Mouse (Mus musculus) CH12.LX (cell line): ENCODE measurements around the gene Kif15. TPM values are rescaled to one million over a fixed set of nuclear protein-coding genes. Genes with fewer than 3 reads are reported as not detected.

Experiments
- DNase-seq: peaks from one replicate; pipeline ENCODE4 v3.0.0-alpha.2; 2013; ENCODE audit errors: extremely low read depth
- H3K27ac ChIP-seq: 2 replicates; pipeline ENCODE4 v1.5.1; 2012; ENCODE audit warnings: low read depth, mild to moderate bottlenecking, control low read depth, moderate library complexity; ENCODE audit not compliant: insufficient read depth
- H3K27me3 ChIP-seq: replicated peaks from 2 replicates; pipeline ENCODE3; 2012; ENCODE audit warnings: inconsistent platforms
- H3K36me3 ChIP-seq, 2 experiments: replicated peaks in 1 of 2; 2 replicates each; pipeline versions ENCODE3 to v1.6.1; 2012; ENCODE audit warnings: inconsistent platforms in 1 of 2, low read length in 1 of 2, mild to moderate bottlenecking in 1 of 2, mixed read lengths in 1 of 2, moderate library complexity in 1 of 2; ENCODE audit not compliant: control insufficient read depth in 1 of 2, insufficient read depth in 1 of 2
- H3K4me1 ChIP-seq, 2 experiments: 2 replicates each; pipeline ENCODE4 v1.6.1; 2012; ENCODE audit warnings: inconsistent platforms in 1 of 2, moderate library complexity in 1 of 2; ENCODE audit not compliant: insufficient read depth in 2 of 2, control insufficient read depth in 1 of 2
- H3K4me2 ChIP-seq: 2 replicates; pipeline ENCODE4 v1.6.1; 2012; ENCODE audit warnings: low read depth, mild to moderate bottlenecking, control low read depth; ENCODE audit not compliant: poor library complexity, insufficient read depth, severe bottlenecking
- H3K4me3 ChIP-seq, 3 experiments: fragments of 150-350 bp in 1 of 3; sonication (generic) in 1 of 3; replicated peaks in 1 of 3; 2 replicates each; pipeline versions ENCODE3 to v1.5.1; 2011 to 2012; ENCODE audit warnings: low read depth in 2 of 3, low read length in 2 of 3, mild to moderate bottlenecking in 2 of 3, moderate library complexity in 2 of 3, control low read depth in 1 of 3, improper control_type of control experiment in 1 of 3, inconsistent platforms in 1 of 3, mixed read lengths in 1 of 3; ENCODE audit not compliant: poor library complexity in 1 of 3
- H3K79me2 ChIP-seq: replicated peaks from 2 replicates; pipeline ENCODE4 v1.6.1; 2012; ENCODE audit warnings: mild to moderate bottlenecking, moderate library complexity; ENCODE audit not compliant: control insufficient read depth, poor library complexity, insufficient read depth, severe bottlenecking; ENCODE audit errors: extremely low read depth
- H3K9ac ChIP-seq: 2 replicates; pipeline ENCODE4 v1.6.1; 2012; ENCODE audit warnings: low read depth, mild to moderate bottlenecking, control low read depth, moderate library complexity; ENCODE audit not compliant: insufficient read depth
- H3K9me3 ChIP-seq: replicated peaks from 2 replicates; pipeline ENCODE3; 2012; ENCODE audit warnings: low read length, inconsistent platforms, mixed read lengths
- BHLHE40 ChIP-seq: IDR thresholded peaks from 2 replicates; pipeline ENCODE4 v1.6.1; 2011; ENCODE audit warnings: mild to moderate bottlenecking, low read depth, low read length, improper control_type of control experiment
- CHD2 ChIP-seq: IDR thresholded peaks from 2 replicates; pipeline ENCODE4 v1.6.1; 2011; ENCODE audit warnings: low read length, improper control_type of control experiment
- CTCF ChIP-seq, 2 experiments: IDR thresholded peaks in 1 of 2; conservative IDR thresholded peaks in 1 of 2; 2 replicates each; pipeline ENCODE4 v1.5.1; 2011 to 2012; ENCODE audit warnings: low read depth in 2 of 2, low read length in 2 of 2, improper control_type of control experiment in 1 of 2, inconsistent platforms in 1 of 2, mild to moderate bottlenecking in 1 of 2, moderate library complexity in 1 of 2
- ELF1 ChIP-seq: IDR thresholded peaks from 2 replicates; pipeline ENCODE4 v1.6.1; 2014; ENCODE audit warnings: low read depth, mild to moderate bottlenecking, inconsistent platforms, low read length, improper control_type of control experiment
- EP300 ChIP-seq: IDR thresholded peaks from 2 replicates; pipeline ENCODE4 v1.6.1; 2011; ENCODE audit warnings: low read length, improper control_type of control experiment
- HCFC1 ChIP-seq: IDR thresholded peaks from 2 replicates; pipeline ENCODE4 v1.6.1; 2012; ENCODE audit warnings: low read depth, mild to moderate bottlenecking, inconsistent platforms, low read length, improper control_type of control experiment
- IRF4 ChIP-seq: IDR thresholded peaks from 2 replicates; pipeline ENCODE4 v1.6.1; 2014; ENCODE audit warnings: low read depth, mild to moderate bottlenecking, inconsistent platforms, low read length, improper control_type of control experiment
- JUN ChIP-seq: IDR thresholded peaks from 2 replicates; pipeline ENCODE4 v1.6.1; 2011; ENCODE audit warnings: low read depth, mild to moderate bottlenecking, low read length, improper control_type of control experiment, moderate library complexity; ENCODE audit not compliant: insufficient read depth
- JUND ChIP-seq: conservative IDR thresholded peaks from 2 replicates; pipeline ENCODE4 v1.6.1; 2011; ENCODE audit warnings: low read depth, low read length, improper control_type of control experiment
- KAT2A ChIP-seq: IDR thresholded peaks from 2 replicates; pipeline ENCODE4 v1.6.1; 2012; ENCODE audit warnings: low read length, improper control_type of control experiment, inconsistent platforms; ENCODE audit not compliant: insufficient replicate concordance
- MAX ChIP-seq: IDR thresholded peaks from 2 replicates; pipeline ENCODE4 v1.6.1; 2011; ENCODE audit warnings: low read length, improper control_type of control experiment
- MAZ ChIP-seq: IDR thresholded peaks from 2 replicates; pipeline ENCODE4 v1.6.1; 2012; ENCODE audit warnings: low read depth, mild to moderate bottlenecking, inconsistent platforms, low read length, improper control_type of control experiment, moderate library complexity
- MEF2A ChIP-seq: IDR thresholded peaks from 2 replicates; pipeline ENCODE4 v1.6.1; 2014; ENCODE audit warnings: low read depth, mild to moderate bottlenecking, inconsistent platforms, low read length, improper control_type of control experiment, borderline replicate concordance
- MXI1 ChIP-seq: IDR thresholded peaks from 2 replicates; pipeline ENCODE4 v1.6.1; 2011; ENCODE audit warnings: mild to moderate bottlenecking, low read depth, low read length, improper control_type of control experiment
- MYC ChIP-seq: IDR thresholded peaks from 2 replicates; pipeline ENCODE4 v1.6.1; 2011; ENCODE audit warnings: low read depth, mild to moderate bottlenecking, improper control_type of control experiment, low read length
- NELFE ChIP-seq: IDR thresholded peaks from 2 replicates; pipeline ENCODE4 v1.6.1; 2011; ENCODE audit warnings: low read depth, low read length, improper control_type of control experiment
- NRF1 ChIP-seq: IDR thresholded peaks from 2 replicates; pipeline ENCODE4 v1.6.1; 2014; ENCODE audit warnings: low read depth, mild to moderate bottlenecking, inconsistent platforms, low read length, improper control_type of control experiment, moderate library complexity
- PAX5 ChIP-seq: IDR thresholded peaks from 2 replicates; pipeline ENCODE4 v1.6.1; 2012; ENCODE audit warnings: low read length, inconsistent platforms, mixed read lengths
- POLR2AphosphoS2 ChIP-seq: IDR thresholded peaks from 2 replicates; pipeline ENCODE4 v1.6.1; 2011; ENCODE audit warnings: low read depth, low read length, improper control_type of control experiment
- RCOR1 ChIP-seq: conservative IDR thresholded peaks from 2 replicates; pipeline ENCODE4 v1.6.1; 2012; ENCODE audit warnings: low read depth, mild to moderate bottlenecking, inconsistent platforms, low read length, improper control_type of control experiment
- SMC3 ChIP-seq: IDR thresholded peaks from 2 replicates; pipeline ENCODE4 v1.6.1; 2011; ENCODE audit warnings: low read depth, low read length, improper control_type of control experiment
- TBP ChIP-seq: conservative IDR thresholded peaks from 2 replicates; pipeline ENCODE4 v1.6.1; 2011; ENCODE audit warnings: low read depth, low read length, improper control_type of control experiment
- UBTF ChIP-seq: IDR thresholded peaks from 2 replicates; pipeline ENCODE4 v1.6.1; 2012; ENCODE audit warnings: low read depth, mild to moderate bottlenecking, inconsistent platforms, low read length, improper control_type of control experiment, moderate library complexity
- USF1 ChIP-seq: IDR thresholded peaks from 2 replicates; pipeline ENCODE4 v1.6.1; 2014; ENCODE audit warnings: low read depth, mild to moderate bottlenecking, inconsistent platforms, low read length, improper control_type of control experiment
- ZC3H11A ChIP-seq: IDR thresholded peaks from 2 replicates; pipeline ENCODE4 v1.6.1; 2012; ENCODE audit warnings: low read depth, mild to moderate bottlenecking, inconsistent platforms, low read length, improper control_type of control experiment
- ZKSCAN1 ChIP-seq: IDR thresholded peaks from 2 replicates; pipeline ENCODE4 v1.6.1; 2012; ENCODE audit warnings: low read depth, inconsistent platforms, low read length, improper control_type of control experiment, borderline replicate concordance
- ZMIZ1 ChIP-seq: IDR thresholded peaks from 2 replicates; pipeline ENCODE4 v1.6.1; 2012; ENCODE audit warnings: low read depth, mild to moderate bottlenecking, inconsistent platforms, low read length, improper control_type of control experiment
- dilution Hi-C: fragments of 300-500 bp; cut with MboI; formaldehyde crosslinking; loops from 2 replicates; pipeline ENCODE4 v1.14.3; 2020; ENCODE audit warnings: low sequenced_read_pairs; ENCODE audit not compliant: extremely low pct_unique_long_range_greater_than_20kb, extremely low pct_ligation_motif_present
- in situ Hi-C: fragments of 300-500 bp; cut with MboI; formaldehyde crosslinking; loops from 3 replicates; pipeline ENCODE4 v1.14.3; 2019; ENCODE audit warnings: low sequenced_read_pairs, low pct_ligation_motif_present, low pct_unique_long_range_greater_than_20kb, mixed read lengths
- polyA plus RNA-seq: library from polyadenylated mRNA; unstranded; fragments of >175 nt; gene quantifications from 2 replicates; pipeline ENCODE4 v1.2.1, GENCODE M21; 2012; ENCODE audit warnings: low read depth; ENCODE audit not compliant: insufficient read length
- total RNA-seq, 2 experiments: library from RNA; depleted of rRNA; stranded (reverse); fragments of 300-350 nt in 1 of 2; fragments of >200 nt in 1 of 2; gene quantifications; 2 replicates each; pipeline ENCODE4 v1.2.3; 2012 to 2014

Gene Kif15
- total and polyA plus RNA-seq, 3 experiments, result 51.5 to 85.4 (median 66.6) TPM

DNA sequence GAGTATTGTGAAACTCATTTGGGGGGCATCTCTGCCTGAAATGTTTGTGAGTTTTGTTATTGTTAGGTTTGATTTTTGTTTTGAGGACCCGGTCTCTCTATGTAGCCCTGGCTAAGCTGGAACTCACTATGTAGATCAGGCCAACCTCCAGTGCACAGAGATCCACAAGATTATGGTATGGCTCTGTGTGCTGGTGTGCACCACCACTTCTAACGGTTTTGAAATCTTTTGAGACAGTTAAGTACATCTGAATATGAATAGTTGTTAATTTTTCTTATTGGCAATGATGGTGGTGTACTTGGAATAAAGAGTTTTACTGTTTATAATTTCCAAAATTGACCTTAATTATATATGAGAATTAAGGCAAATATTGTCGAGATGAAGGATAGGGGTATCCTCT, 28.4 kb upstream of the Kif15 start:
- Histone ChIP-seq H3K4me2 (no peak overlapping the region), H3K27ac (no peak overlapping the region), H3K79me2 (no peaks in the 10 kb centered on the region), H3K9ac (no peak overlapping the region), H3K4me1 (no peaks in the 10 kb centered on the region), H3K4me3 (no peak overlapping the region), H3K27me3 (no peaks in the 10 kb centered on the region), H3K36me3 (no peaks in the 10 kb centered on the region), H3K9me3 (peaks cover 2% of the 10 kb centered on the region)
- no peak for TF ChIP-seq MEF2A
- TF ChIP-seq TBP, result no peak
- no peak for TF ChIP-seq UBTF
- TF ChIP-seq ELF1, result no peak
- no peak for TF ChIP-seq HCFC1
- no peak for TF ChIP-seq MXI1
- TF ChIP-seq MYC, result no peak
- TF ChIP-seq CHD2, result no peak
- no peak for TF ChIP-seq KAT2A
- TF ChIP-seq JUN, result no peak
- no peak for TF ChIP-seq ZMIZ1
- TF ChIP-seq CTCF (conservative IDR thresholded peaks at IDR 0.05 in 1 of 2, IDR thresholded peaks at IDR 0.05 in 1 of 2; ENCODE audit: low read depth in 2 of 2, low read length in 2 of 2), result no peak
- no peak for TF ChIP-seq SMC3
- TF ChIP-seq EP300, result no peak
- TF ChIP-seq JUND, result no peak
- no peak for TF ChIP-seq NRF1
- TF ChIP-seq ZC3H11A, result no peak
- TF ChIP-seq MAZ, result no peak
- no peak for DNase-seq
- in situ Hi-C loops (no loop called here), dilution Hi-C loops (no loop called here)

- H3K36me3 ChIP-seq, result no peaks in the 10 kb centered on the region
- in situ Hi-C loops (no loop called here), dilution Hi-C loops (no loop called here)
- no peaks in the 10 kb centered on the region for H3K79me2 ChIP-seq
- no peak within 1 kb of the TSS for H3K4me3 ChIP-seq
- H3K4me1 ChIP-seq, result no peaks in the 10 kb centered on the region
- H3K9me3 ChIP-seq, result peaks cover 2% of the 10 kb centered on the region
- DNase-seq, result no peak
- no peak within 1 kb of the TSS for H3K9ac ChIP-seq
- H3K27me3 ChIP-seq, result no peaks in the 10 kb centered on the region
- no peak within 1 kb of the TSS for H3K4me2 ChIP-seq
- TF ChIP-seq SMC3 (no peak), NELFE (no peak), ZKSCAN1 (no peak), POLR2AphosphoS2 (no peak), JUN (no peak), CTCF (conservative IDR thresholded peaks at IDR 0.05 in 1 of 2, IDR thresholded peaks at IDR 0.05 in 1 of 2; ENCODE audit: low read depth in 2 of 2, low read length in 2 of 2) (no peak), IRF4 (no peak), BHLHE40 (no peak), PAX5 (no peak), USF1 (no peak), EP300 (no peak), MAX (no peak), RCOR1 (no peak)
- no peak within 1 kb of the TSS for H3K27ac ChIP-seq
Observed at GRCm38 (mm10) chr9:122922936-122923381, 27.9 kb upstream of the Kif15 start, which contains the start of gene Zfp105. TSS of gene Zfp105 (plus strand) at chr9:122923072.
